Mouse (Mus musculus) heart, embryonic 16.5 days (tissue): ENCODE results near the gene C1qtnf9. TPM values are rescaled to one million over a fixed set of nuclear protein-coding genes. Genes with fewer than 3 reads are reported as not detected.

Experiments used
- ATAC-seq: fragments of 200-750 bp; cut with Nextera tagmentation; replicated peaks from 2 replicates; pipeline ENCODE4 v1.8.0; 2017; ENCODE audit warnings: moderate number of reproducible peaks; ENCODE audit not compliant: insufficient read depth, low FRiP score; ENCODE audit errors: extremely low read depth
- H3K27ac ChIP-seq: fragments of 300-500 bp; sonication (generic); 2 replicates; pipeline ENCODE4 v1.5.1; 2014; ENCODE audit warnings: mild to moderate bottlenecking, low read length, control low read depth, moderate library complexity
- H3K27me3 ChIP-seq: fragments of 300-500 bp; sonication (generic); 2 replicates; pipeline ENCODE4 v1.6.1; 2014; ENCODE audit warnings: low read length, mixed read lengths; ENCODE audit not compliant: control insufficient read depth, insufficient read depth
- H3K36me3 ChIP-seq: fragments of 300-500 bp; sonication (generic); 2 replicates; pipeline ENCODE4 v1.6.1; 2014; ENCODE audit not compliant: control insufficient read depth, insufficient read depth
- H3K4me1 ChIP-seq: fragments of 300-500 bp; sonication (generic); 2 replicates; pipeline ENCODE4 v1.6.1; 2014; ENCODE audit warnings: low read length, mixed read lengths; ENCODE audit not compliant: control insufficient read depth, insufficient read depth
- H3K4me2 ChIP-seq: fragments of 300-500 bp; sonication (generic); 2 replicates; pipeline ENCODE4 v1.6.1; 2014; ENCODE audit warnings: low read depth, mild to moderate bottlenecking, control low read depth, low read length
- H3K4me3 ChIP-seq: fragments of 300-500 bp; sonication (generic); 2 replicates; pipeline ENCODE4 v1.5.1; 2014; ENCODE audit warnings: mild to moderate bottlenecking, control low read depth, low read length
- H3K9ac ChIP-seq: fragments of 300-500 bp; sonication (generic); 2 replicates; pipeline ENCODE4 v1.6.1; 2014; ENCODE audit warnings: low read length, control low read depth
- H3K9me3 ChIP-seq: fragments of 300-500 bp; sonication (generic); replicated peaks from 2 replicates; pipeline ENCODE4 v1.6.1; 2016; ENCODE audit warnings: low read length; ENCODE audit not compliant: control insufficient read depth
- WGBS: fragments of 180-500 bp; shearing (Covaris S2); extraction: QIAGEN DNeasy Blood & Tissue Kit; methylation state at CpG from one replicate; pipeline ENCODE4 v1.1.7; 2014; 5-methylcytosine and 5-hydroxymethylcytosine counted together
- polyA plus RNA-seq: library from polyadenylated mRNA; unstranded; fragments of >200 nt; fragmentation: Nextera tagmentation; extraction: Ambion mirVana; gene quantifications from 2 replicates; pipeline ENCODE4 v1.2.1, GENCODE M21; 2015

Gene C1qtnf9
- polyA plus RNA-seq, 1 experiment from 2014 or later = 4.0 TPM

DNA sequence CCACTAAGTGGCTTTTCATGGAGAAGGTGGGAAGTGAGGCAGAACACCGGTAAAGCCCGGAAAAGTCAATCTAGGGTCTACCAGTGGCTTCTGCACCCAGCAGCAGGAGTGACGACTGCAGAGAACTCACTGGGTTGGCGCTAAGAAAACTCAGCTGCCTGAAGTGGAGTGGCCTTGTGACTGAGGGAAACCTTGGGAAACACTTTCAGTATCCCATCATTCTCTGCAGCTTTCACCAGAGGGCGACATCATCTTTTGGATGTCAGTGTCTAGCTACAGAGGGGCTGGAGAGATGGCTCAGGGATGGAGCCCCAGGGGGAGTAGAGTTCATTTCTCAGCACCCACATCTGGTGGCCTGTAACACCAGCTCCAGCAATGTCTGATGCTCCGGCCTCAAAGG lies 1.4 kb downstream of the C1qtnf9 start:
- H3K9ac ChIP-seq = no peak overlapping the region
- H3K4me2 ChIP-seq = no peak overlapping the region
- no peak for ATAC-seq
- H3K36me3 ChIP-seq = no peaks in the 10 kb centered on the region
- no peak overlapping the region for H3K27ac ChIP-seq
- H3K27me3 ChIP-seq = no peaks in the 10 kb centered on the region
- no peaks in the 10 kb centered on the region for H3K9me3 ChIP-seq
- H3K4me1 ChIP-seq = peaks cover 12% of the 10 kb centered on the region
- H3K4me3 ChIP-seq = no peak overlapping the region
- 43% methylated on average over 6 of the region's 6 CpGs for WGBS

DNA sequence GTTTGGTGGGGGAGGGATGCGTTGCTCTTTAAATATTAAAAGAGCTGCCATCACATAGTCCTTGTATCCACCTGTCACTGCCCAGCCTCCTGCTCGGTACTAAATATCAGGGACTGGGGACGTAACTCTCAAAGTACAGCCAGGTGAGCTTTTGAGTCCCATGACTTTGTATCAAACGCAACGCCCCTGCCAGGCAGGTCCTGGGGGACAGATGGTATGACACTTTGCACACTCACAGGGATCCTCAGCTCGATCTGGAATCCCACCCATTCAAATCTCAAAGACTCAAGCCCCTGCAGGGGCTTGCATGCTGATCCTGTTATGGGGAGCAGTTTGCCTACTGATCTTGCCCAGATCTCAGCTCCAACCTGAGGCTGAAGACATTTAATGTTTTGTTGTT lies 2.7 kb downstream of the C1qtnf9 start:
- H3K9me3 ChIP-seq = no peaks in the 10 kb centered on the region
- no peak overlapping the region for H3K4me2 ChIP-seq
- 74% methylated on average over 6 of the region's 6 CpGs for WGBS
- no peaks in the 10 kb centered on the region for H3K36me3 ChIP-seq
- no peak for ATAC-seq
- no peaks in the 10 kb centered on the region for H3K27me3 ChIP-seq
- H3K9ac ChIP-seq = no peak overlapping the region
- H3K4me1 ChIP-seq = peaks cover under 1% of the 10 kb centered on the region; the same call in 1 of the 2 replicates
- H3K4me3 ChIP-seq = no peak overlapping the region
- H3K27ac ChIP-seq = no peak overlapping the region

DNA sequence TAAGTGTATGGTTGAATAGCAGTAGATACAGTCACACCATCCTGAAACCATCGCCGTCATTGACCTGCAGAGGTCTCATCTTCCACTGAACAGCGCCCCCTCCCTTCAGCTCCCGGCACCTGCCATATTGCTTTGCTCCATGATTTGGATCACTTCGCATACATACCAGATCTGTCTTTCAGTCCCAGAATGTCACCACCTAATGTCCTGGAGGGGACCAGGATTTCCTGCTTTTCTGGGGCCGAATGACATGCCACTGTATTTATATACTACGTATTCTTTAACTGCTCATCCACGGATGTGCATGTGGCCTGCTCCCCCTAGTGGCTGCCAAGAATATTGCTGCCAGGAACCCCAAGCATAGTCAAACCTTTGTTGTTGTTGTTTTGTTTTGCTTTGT lies 3.1 kb downstream of the C1qtnf9 start:
- Histone ChIP-seq H3K9me3 (no peaks in the 10 kb centered on the region), H3K27me3 (no peaks in the 10 kb centered on the region), H3K27ac (no peak overlapping the region), H3K4me2 (peak overlapping the region; percentile 65), H3K36me3 (no peaks in the 10 kb centered on the region), H3K9ac (peak overlapping the region; percentile 52; the same call in 1 of the 2 replicates), H3K4me3 (peak overlapping the region; percentile 46), H3K4me1 (no peaks in the 10 kb centered on the region; the same call in 1 of the 2 replicates)
- peak; percentile 63 for ATAC-seq
- WGBS = 3% methylated on average over 8 of the region's 8 CpGs

GRCm38 (mm10) chr14:60773476-60773875 lies 5.5 kb downstream of the C1qtnf9 start:
- Histone ChIP-seq H3K36me3 (no peaks in the 10 kb centered on the region), H3K9ac (no peak overlapping the region), H3K27me3 (no peaks in the 10 kb centered on the region), H3K4me3 (no peak overlapping the region), H3K27ac (no peak overlapping the region), H3K9me3 (no peaks in the 10 kb centered on the region), H3K4me1 (no peaks in the 10 kb centered on the region; the same call in 1 of the 2 replicates), H3K4me2 (no peak overlapping the region)
- 83% methylated on average over 2 of the region's 2 CpGs for WGBS
- no peak for ATAC-seq

- Histone ChIP-seq H3K9me3 (no peaks in the 10 kb centered on the region), H3K27ac (no peak overlapping the region), H3K4me1 (no peaks in the 10 kb centered on the region), H3K9ac (no peak overlapping the region), H3K4me3 (no peak overlapping the region), H3K36me3 (no peaks in the 10 kb centered on the region), H3K27me3 (no peaks in the 10 kb centered on the region), H3K4me2 (no peak overlapping the region)
- 80% methylated on average over 8 of the region's 8 CpGs for whole genome bisulfite sequencing
- ATAC-seq = no peak
Observed at GRCm38 (mm10) chr14:60776521-60776920, 8.6 kb downstream of the C1qtnf9 start.

DNA sequence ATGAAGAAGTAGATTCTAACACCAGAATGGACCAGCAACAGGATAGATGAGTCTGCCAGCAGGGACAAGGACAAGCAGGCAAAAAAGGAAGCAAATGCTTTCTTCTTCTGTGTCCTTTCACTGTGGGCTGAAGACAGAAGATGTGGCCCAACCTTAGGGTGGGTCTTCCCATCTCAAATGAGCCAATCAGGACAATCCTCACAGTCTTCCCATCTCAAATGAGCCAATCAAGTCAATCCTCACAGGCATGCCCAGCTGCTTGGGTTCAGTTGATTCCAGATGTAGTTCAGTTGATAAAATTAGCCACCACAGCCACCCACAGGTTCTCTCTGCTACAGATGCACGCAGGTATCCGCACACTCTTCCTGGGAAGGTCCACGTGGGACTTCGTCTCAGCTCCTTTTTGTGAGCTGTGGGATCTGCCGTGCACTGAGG lies 9.6 kb downstream of the C1qtnf9 start:
- Histone ChIP-seq H3K9ac (no peak overlapping the region), H3K27me3 (peaks cover 3% of the 10 kb centered on the region; the same call in 1 of the 2 replicates), H3K4me1 (no peaks in the 10 kb centered on the region), H3K4me3 (no peak overlapping the region), H3K4me2 (no peak overlapping the region), H3K27ac (no peak overlapping the region), H3K9me3 (no peaks in the 10 kb centered on the region), H3K36me3 (no peaks in the 10 kb centered on the region)
- no peak for ATAC-seq
- WGBS = 82% methylated on average over 5 of the region's 5 CpGs

- no peak for ATAC-seq
Observed at GRCm38 (mm10) chr14:60779198-60779597, 11.3 kb downstream of the C1qtnf9 start.

GRCm38 (mm10) chr14:60782121-60782656 lies 14.3 kb downstream of the C1qtnf9 start:
- no peak overlapping the region for H3K27ac ChIP-seq
- no peak overlapping the region for H3K9ac ChIP-seq
- H3K4me2 ChIP-seq = no peak overlapping the region
- no peaks in the 10 kb centered on the region for H3K36me3 ChIP-seq
- H3K9me3 ChIP-seq = no peaks in the 10 kb centered on the region
- H3K27me3 ChIP-seq = peaks cover 3% of the 10 kb centered on the region; the same call in 1 of the 2 replicates
- peaks cover 5% of the 10 kb centered on the region for H3K4me1 ChIP-seq
- WGBS = 31% methylated on average over 7 of the region's 7 CpGs
- no peak for ATAC-seq
- no peak overlapping the region for H3K4me3 ChIP-seq

More at GRCm38 (mm10) chr14:60779198-60779597, 11.3 kb downstream of the C1qtnf9 start:
- H3K4me3 ChIP-seq = no peak overlapping the region
- H3K27me3 ChIP-seq = peaks cover 3% of the 10 kb centered on the region; the same call in 1 of the 2 replicates
- H3K27ac ChIP-seq = no peak overlapping the region
- no peaks in the 10 kb centered on the region for H3K36me3 ChIP-seq
- H3K4me1 ChIP-seq = no peaks in the 10 kb centered on the region
- H3K9me3 ChIP-seq = no peaks in the 10 kb centered on the region
- H3K9ac ChIP-seq = no peak overlapping the region
- H3K4me2 ChIP-seq = no peak overlapping the region
- 83% methylated on average over 7 of the region's 7 CpGs for WGBS

GRCm38 (mm10) chr14:60783196-60783595 lies 15.3 kb downstream of the C1qtnf9 start:
- Histone ChIP-seq H3K36me3 (peaks cover 5% of the 10 kb centered on the region; the same call in 1 of the 2 replicates), H3K27ac (no peak overlapping the region), H3K4me2 (0 out of 2 replicates have a peak overlapping the region, but pooled peaks have one; percentile 1), H3K9ac (no peak overlapping the region), H3K27me3 (peaks cover 3% of the 10 kb centered on the region; the same call in 1 of the 2 replicates), H3K4me3 (no peak overlapping the region), H3K9me3 (no peaks in the 10 kb centered on the region), H3K4me1 (peaks cover 5% of the 10 kb centered on the region)
- 33% methylated on average over 8 of the region's 8 CpGs for WGBS
- no peak for ATAC-seq
